Mouse (Mus musculus): Measurements from ENCODE around the gene Ezr. TPM values are rescaled to one million over a fixed set of nuclear protein-coding genes. Genes with fewer than 3 reads are reported as not detected.

The Ezr gene
- polyA plus RNA-seq, 1 experiment from 2014 or later, result 182 TPM

DNA sequence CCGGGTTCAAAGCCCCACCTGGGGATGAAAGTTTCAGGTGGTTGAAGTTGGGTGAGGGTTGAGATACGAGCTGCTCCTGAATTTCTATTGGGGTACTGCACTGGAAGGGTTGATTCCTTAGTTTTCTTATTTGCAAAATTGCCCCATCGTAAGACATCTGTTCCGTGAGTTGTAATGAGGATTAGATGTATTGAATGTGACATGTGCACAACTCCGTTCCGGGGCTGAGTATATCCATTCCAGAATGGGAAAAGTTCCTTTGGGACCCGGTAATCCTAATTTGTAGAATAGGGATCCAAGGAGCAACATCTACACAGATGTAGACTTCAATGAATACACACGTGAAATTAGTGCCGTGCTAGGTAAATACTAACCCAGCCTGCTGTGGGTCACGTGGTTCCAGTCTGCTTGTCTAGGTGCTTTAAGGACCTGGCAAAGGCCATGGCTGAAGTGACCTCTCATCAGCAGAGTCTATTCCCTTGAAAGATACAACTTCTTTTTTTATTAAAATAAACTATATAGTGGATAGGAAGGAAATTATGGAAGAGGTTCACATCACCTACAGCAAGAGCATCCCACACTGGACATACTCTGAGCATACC lies 1.3 kb upstream of the Ezr start:
- H3K4me1 ChIP-seq, result peaks cover 34% of the 10 kb centered on the region
- peak overlapping the region; percentile 82; the same call in 1 of the 2 replicates for H3K9ac ChIP-seq
- ATAC-seq (replicated peaks; ENCODE audit: low FRiP score), result no peak
- H3K4me2 ChIP-seq, result peak overlapping the region; percentile 65
- H3K9me3 ChIP-seq (replicated peaks), result no peaks in the 10 kb centered on the region
- H3K27me3 ChIP-seq, result peaks cover 15% of the 10 kb centered on the region; the same call in 1 of the 2 replicates
- H3K36me3 ChIP-seq, result no peaks in the 10 kb centered on the region
- WGBS, result 56% methylated on average over 10 of the region's 10 CpGs
- peak overlapping the region; percentile 97 for H3K27ac ChIP-seq
- peak overlapping the region; percentile 81 for H3K4me3 ChIP-seq (replicated peaks)

DNA sequence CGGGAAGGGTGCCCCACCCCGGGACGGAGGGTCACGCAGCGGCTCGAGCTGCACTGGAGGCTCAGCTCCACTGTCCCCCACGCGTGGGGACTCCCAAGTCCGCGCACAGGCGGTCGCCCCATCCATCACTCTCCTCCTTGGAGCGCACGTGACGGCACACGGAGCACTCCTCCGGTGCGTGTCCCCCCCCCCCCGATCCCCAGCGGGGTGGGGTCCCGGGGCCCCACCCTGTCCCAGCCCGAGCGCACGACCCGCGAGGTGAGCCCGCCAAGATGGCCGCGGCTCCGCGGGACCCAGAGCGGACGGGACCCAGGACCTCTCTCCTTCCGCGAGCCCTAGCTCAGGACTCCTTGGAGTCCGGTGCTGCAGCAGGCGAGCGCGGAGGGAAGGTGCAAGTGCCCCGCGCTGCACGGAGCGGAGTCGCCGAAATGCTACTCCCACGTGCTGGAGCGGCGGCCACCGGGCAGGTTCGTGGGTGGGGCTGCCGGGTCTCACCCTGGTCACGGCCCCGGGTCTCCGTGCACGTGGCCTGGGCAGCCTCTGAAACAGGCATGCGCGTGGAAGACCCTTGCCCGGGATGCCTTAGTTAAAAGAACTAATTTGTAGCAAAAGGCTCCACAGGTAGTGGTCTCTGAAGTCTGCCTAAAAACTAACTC lies 550 bp upstream of the Ezr start:
- H3K9me3 ChIP-seq (replicated peaks), result no peaks in the 10 kb centered on the region
- H3K27ac ChIP-seq, result peak overlapping the region; percentile 97
- H3K27me3 ChIP-seq, result peaks cover 15% of the 10 kb centered on the region; the same call in 1 of the 2 replicates
- WGBS, result under 1% methylated on average over 57 of the region's 58 CpGs
- peak overlapping the region; percentile 65 for H3K4me2 ChIP-seq
- peak; percentile 60 for ATAC-seq (replicated peaks; ENCODE audit: low FRiP score)
- no peaks in the 10 kb centered on the region for H3K36me3 ChIP-seq
- H3K4me1 ChIP-seq, result peaks cover 39% of the 10 kb centered on the region
- peak overlapping the region; percentile 81 for H3K4me3 ChIP-seq (replicated peaks)
- H3K9ac ChIP-seq, result peak overlapping the region; percentile 82

DNA sequence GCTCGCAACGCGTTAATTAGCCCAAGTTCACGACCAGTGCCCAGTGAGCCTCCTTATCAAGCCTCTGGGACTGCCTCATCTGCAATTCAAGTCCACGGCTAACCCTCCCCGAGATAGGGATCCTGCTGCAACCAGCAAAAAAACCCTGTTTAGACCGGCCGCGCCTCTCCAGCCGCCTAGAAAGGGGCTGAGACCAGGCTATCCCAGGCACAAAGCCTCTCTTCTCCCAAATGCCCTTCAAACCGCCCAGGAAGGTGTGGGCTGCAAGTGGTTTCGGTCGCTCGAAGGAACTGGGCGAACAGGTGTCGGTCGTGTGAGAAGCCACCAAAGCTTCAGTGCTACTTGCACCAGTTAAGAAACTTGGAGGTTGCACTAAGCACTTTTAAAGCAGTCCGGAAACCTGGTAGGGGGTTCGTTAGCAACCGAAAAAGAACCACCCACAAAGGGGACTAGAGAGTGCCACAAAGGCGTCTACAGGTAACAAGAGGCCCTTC lies 504 bp downstream of the Ezr start:
- Histone ChIP-seq H3K4me2 (peak overlapping the region; percentile 65), H3K4me1 (peaks cover 48% of the 10 kb centered on the region), H3K9me3 (replicated peaks) (no peaks in the 10 kb centered on the region), H3K27ac (peak overlapping the region; percentile 97), H3K36me3 (no peaks in the 10 kb centered on the region), H3K9ac (peak overlapping the region; percentile 82), H3K27me3 (peaks cover 15% of the 10 kb centered on the region; the same call in 1 of the 2 replicates), H3K4me3 (replicated peaks) (peak overlapping the region; percentile 81)
- under 1% methylated on average over 21 of the region's 21 CpGs for WGBS
- ATAC-seq (replicated peaks; ENCODE audit: low FRiP score), result peak; percentile 1; the same call in 1 of the 2 replicates

DNA sequence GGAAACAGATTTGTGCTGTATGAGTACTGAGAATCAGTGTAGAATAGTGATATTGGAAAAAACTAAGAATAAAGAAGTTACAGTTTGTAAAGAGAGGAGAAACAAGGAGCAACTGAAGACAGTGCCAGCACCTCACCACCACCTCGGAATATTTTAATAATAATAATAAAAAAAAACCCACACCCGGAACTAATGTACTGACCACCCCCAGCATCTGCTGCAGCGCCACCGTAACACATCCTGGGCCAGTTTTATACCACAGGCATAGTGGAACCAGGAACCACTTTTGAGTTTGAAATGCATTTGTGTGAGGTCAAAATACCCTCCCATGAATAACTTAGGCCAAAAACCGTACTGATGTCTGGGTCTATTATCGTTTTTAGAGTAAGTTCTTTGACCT lies 1.3 kb downstream of the Ezr start:
- 47% methylated on average over 6 of the region's 6 CpGs for WGBS
- peaks cover 56% of the 10 kb centered on the region for H3K4me1 ChIP-seq
- 0 out of 2 replicates have a peak overlapping the region, but pooled peaks have one; percentile 35 for H3K27ac ChIP-seq

DNA sequence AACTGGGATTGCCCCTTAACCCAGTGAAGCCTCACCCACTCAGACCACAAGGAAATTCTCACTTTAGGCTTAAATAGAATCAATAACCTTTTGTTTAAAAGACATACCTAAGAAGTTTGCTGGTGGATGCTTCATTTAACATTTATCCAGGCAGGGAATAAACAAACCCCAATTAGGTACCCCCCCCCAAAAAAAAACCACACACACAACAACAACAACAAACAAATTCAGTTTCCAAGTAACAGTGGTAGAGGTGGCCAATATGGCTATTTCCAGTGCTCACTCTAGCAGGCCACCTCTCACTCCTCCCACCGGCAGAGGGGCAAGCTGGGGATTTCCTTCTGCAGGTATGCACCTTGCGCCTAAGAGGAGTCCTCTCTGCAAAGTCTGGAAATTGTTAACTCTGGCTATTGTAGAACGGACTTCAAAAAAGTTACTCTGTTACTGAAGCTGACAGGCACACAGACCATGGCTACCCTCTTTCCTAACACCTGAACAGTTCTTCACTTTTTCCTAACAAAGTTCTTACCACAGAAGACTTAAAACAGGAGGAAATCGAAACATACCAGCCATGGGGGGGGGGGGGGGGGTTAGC lies 2.0 kb downstream of the Ezr start:
- H3K27ac ChIP-seq, result peak overlapping the region; percentile 80; the same call in 1 of the 2 replicates
- WGBS, result 38% methylated on average over 4 of the region's 4 CpGs

More for the DNA sequence above, 1.3 kb downstream of the Ezr start:
- no peaks in the 10 kb centered on the region for H3K9me3 ChIP-seq (replicated peaks)
- no peak for ATAC-seq (replicated peaks; ENCODE audit: low FRiP score)
- H3K4me2 ChIP-seq, result peak overlapping the region; percentile 65
- peak overlapping the region; percentile 81 for H3K4me3 ChIP-seq (replicated peaks)
- H3K27me3 ChIP-seq, result peaks cover 15% of the 10 kb centered on the region; the same call in 1 of the 2 replicates
- no peaks in the 10 kb centered on the region for H3K36me3 ChIP-seq
- peak overlapping the region; percentile 82; the same call in 1 of the 2 replicates for H3K9ac ChIP-seq

DNA sequence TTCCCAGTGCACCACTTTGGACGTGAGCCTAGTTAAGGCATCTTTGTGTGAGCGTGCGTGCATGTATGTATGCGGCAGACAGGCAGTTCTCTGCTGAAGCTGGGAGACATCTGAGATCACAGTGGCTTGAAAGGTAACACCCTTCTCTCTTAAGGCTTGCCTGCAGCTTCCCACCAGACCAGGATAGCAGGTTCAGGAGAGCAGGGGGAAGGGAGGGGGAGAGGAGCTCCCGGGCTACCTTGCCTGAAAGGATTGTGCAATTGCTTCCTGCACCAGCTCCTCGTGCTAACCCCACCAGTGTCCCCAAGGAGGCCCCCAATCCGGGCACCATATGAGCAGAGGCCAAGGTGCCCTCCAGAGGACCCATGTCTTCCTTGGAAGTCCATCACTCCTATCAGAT lies 3.0 kb downstream of the Ezr start:
- Histone ChIP-seq H3K9ac (peak overlapping the region; percentile 33; the same call in 1 of the 2 replicates), H3K4me2 (peak overlapping the region; percentile 65), H3K4me3 (replicated peaks) (peak overlapping the region; percentile 81), H3K4me1 (peaks cover 71% of the 10 kb centered on the region), H3K36me3 (no peaks in the 10 kb centered on the region), H3K27me3 (peaks cover 15% of the 10 kb centered on the region; the same call in 1 of the 2 replicates), H3K27ac (peak overlapping the region; percentile 80), H3K9me3 (replicated peaks) (no peaks in the 10 kb centered on the region)
- WGBS, result 16% methylated on average over 7 of the region's 7 CpGs
- ATAC-seq (replicated peaks; ENCODE audit: low FRiP score), result no peak

More for the DNA sequence above, 2.0 kb downstream of the Ezr start:
- no peak for ATAC-seq (replicated peaks; ENCODE audit: low FRiP score)
- Histone ChIP-seq H3K4me2 (peak overlapping the region; percentile 65), H3K4me3 (replicated peaks) (peak overlapping the region; percentile 81), H3K27me3 (peaks cover 15% of the 10 kb centered on the region; the same call in 1 of the 2 replicates), H3K9me3 (replicated peaks) (no peaks in the 10 kb centered on the region), H3K9ac (peak overlapping the region; percentile 19; the same call in 1 of the 2 replicates), H3K36me3 (no peaks in the 10 kb centered on the region), H3K4me1 (peaks cover 62% of the 10 kb centered on the region)

DNA sequence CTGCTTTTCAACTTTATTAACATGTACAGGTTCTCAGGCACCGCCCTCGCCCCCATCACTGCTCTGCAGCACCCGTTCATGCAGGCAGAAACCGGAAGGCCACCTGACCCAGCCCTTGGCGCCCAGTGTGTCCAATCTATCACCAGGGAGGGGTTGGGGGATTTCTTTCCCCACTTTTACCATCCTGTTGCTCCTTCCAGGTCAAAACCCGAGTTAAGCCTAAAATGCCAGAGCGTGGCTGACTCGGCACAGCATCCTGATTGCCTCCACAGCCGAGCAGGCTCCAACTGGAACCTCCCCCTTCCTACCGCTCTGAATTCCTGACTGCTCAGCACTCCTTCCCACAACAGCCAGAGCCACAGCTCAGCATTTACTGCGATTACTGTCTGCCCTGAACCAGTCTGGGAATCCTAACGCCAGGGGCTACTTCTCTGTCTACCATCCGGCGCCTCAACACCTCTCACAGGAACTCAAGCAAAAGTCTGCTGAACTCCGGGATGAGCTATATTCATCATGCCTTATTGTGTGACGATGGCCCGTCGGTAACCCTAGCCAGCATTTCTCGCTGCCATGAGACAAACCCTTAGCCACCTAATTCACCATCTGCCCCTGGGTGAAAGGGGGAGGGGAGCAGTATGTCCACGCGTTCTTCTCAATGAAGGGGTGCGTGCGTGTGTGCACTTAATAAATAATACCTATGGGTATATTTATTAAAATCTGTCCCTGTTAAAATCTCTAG lies 3.6 kb downstream of the Ezr start:
- Histone ChIP-seq H3K27ac (peak overlapping the region; percentile 80), H3K9ac (peak overlapping the region; percentile 33), H3K36me3 (no peaks in the 10 kb centered on the region), H3K4me3 (replicated peaks) (peak overlapping the region; percentile 81), H3K9me3 (replicated peaks) (no peaks in the 10 kb centered on the region), H3K4me2 (peak overlapping the region; percentile 65), H3K4me1 (peaks cover 77% of the 10 kb centered on the region), H3K27me3 (peaks cover 15% of the 10 kb centered on the region; the same call in 1 of the 2 replicates)
- 3% methylated on average over 23 of the region's 23 CpGs for WGBS
- peak; percentile 55 for ATAC-seq (replicated peaks; ENCODE audit: low FRiP score)

DNA sequence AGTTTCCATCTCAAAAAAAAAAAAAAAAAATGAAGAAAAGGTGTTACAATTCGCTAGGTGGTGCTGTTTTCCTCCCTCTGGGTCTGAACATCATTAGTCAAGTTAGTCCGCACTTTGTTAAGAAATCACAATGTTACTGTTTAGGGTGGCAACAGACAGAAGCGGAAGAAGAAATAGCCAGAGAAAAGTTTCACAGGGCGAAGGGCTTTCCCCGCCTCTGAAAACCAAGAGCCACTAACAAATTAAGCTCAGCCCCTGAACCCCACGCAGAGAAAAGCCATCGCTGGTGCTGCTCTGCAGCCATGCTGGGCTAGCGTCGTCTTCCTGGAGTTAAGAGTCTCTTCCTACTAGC lies 4.3 kb downstream of the Ezr start:
- peak overlapping the region; percentile 65 for H3K4me2 ChIP-seq
- under 1% methylated on average over 9 of the region's 9 CpGs for whole genome bisulfite sequencing
- peak overlapping the region; percentile 81 for H3K4me3 ChIP-seq (replicated peaks)
- peaks cover 15% of the 10 kb centered on the region; the same call in 1 of the 2 replicates for H3K27me3 ChIP-seq
- no peak for ATAC-seq (replicated peaks; ENCODE audit: low FRiP score)
- peaks cover 77% of the 10 kb centered on the region for H3K4me1 ChIP-seq
- peak overlapping the region; percentile 80 for H3K27ac ChIP-seq
- H3K36me3 ChIP-seq, result no peaks in the 10 kb centered on the region
- H3K9me3 ChIP-seq (replicated peaks), result no peaks in the 10 kb centered on the region
- peak overlapping the region; percentile 33 for H3K9ac ChIP-seq

DNA sequence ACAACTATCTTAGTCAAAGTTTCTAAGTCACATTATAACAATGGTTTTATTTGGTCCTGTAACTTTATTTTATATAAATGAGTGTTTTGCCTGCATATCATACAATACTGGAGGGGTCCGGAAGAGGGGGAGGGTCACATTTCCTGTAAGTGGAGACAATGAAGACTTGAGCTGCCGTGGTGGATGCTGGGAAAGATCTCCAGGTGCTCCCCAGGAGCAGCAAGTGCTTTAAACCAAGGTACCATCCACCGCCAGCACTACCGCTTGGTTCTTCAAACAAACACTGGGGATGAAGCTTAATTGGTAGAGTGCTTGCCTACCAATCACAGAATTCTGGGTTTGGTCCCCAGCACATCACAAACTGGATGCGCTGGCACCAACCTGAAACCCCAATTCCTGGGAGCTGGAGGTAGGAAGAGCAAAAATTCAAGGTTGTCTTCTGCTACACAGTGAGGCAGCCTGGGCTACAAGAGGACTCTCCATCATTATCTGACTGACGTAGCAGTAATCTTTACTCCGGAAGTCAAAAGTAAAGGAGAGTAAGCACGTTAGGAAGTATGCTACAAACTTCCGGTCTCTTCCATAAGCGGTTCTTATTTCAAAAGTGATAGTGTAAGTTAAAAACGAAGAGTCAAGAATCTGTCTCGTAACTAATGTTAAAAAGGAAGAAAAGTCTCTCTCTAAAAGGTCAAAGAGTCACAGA lies 4.8 kb downstream of the Ezr start:
- H3K27me3 ChIP-seq, result peaks cover 15% of the 10 kb centered on the region; the same call in 1 of the 2 replicates
- peak overlapping the region; percentile 65 for H3K4me2 ChIP-seq
- no peak overlapping the region for H3K9ac ChIP-seq
- H3K36me3 ChIP-seq, result no peaks in the 10 kb centered on the region
- no peak for ATAC-seq (replicated peaks; ENCODE audit: low FRiP score)
- peak overlapping the region; percentile 80 for H3K27ac ChIP-seq
- no peaks in the 10 kb centered on the region for H3K9me3 ChIP-seq (replicated peaks)
- peaks cover 79% of the 10 kb centered on the region for H3K4me1 ChIP-seq
- 62% methylated on average over 12 of the region's 12 CpGs for WGBS
- no peak overlapping the region for H3K4me3 ChIP-seq (replicated peaks)

DNA sequence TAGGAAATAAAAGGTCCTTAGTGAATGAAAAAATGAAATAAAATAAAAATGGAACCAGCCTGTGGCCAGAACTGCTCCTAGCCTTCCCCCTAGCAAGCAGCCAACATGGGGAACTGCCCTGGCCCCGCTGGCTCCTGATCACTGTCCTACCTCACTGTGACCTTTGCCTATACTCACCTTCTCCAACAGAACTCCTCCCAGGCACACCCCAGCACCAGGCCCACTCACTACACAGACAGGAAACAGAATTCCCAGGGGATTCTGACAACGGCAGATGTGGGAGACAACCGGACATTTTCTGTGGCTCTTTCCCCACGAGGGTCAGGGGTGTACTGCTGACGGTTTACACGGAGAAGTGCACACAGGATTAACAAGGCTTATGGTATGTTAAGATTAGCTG lies 5.5 kb downstream of the Ezr start:
- no peak for ATAC-seq (replicated peaks; ENCODE audit: low FRiP score)
- Histone ChIP-seq H3K9ac (no peak overlapping the region), H3K27me3 (peaks cover 15% of the 10 kb centered on the region; the same call in 1 of the 2 replicates), H3K4me1 (peaks cover 82% of the 10 kb centered on the region), H3K9me3 (replicated peaks) (no peaks in the 10 kb centered on the region), H3K4me3 (replicated peaks) (no peak overlapping the region), H3K36me3 (no peaks in the 10 kb centered on the region), H3K27ac (peak overlapping the region; percentile 34; the same call in 1 of the 2 replicates), H3K4me2 (no peak overlapping the region)
- 64% methylated on average over 6 of the region's 6 CpGs for WGBS

DNA sequence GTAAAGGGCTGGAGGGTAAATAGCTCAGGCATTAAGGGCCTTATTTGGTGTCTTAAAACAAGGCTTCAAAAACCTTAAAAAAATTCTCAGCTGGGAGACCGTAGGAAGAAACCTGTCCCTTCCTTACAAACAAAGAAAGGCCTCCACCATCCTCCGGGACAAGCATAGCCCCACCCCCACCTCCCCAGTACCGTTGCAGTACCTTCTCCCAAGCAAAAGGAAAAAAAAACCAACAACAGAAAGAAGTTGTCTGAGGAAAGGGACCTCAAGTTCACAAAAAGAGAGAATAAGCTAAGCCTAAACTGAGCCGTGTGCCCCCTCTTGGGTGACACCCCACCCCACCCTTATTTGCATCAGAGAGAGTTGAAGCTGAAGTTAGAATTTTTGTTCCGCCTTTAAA lies 6.0 kb downstream of the Ezr start:
- peaks cover 12% of the 10 kb centered on the region; the same call in 1 of the 2 replicates for H3K27me3 ChIP-seq
- peak overlapping the region; percentile 52 for H3K27ac ChIP-seq
- 40% methylated on average over 5 of the region's 5 CpGs for WGBS
- no peak overlapping the region for H3K9ac ChIP-seq
- no peaks in the 10 kb centered on the region for H3K36me3 ChIP-seq
- peaks cover 83% of the 10 kb centered on the region for H3K4me1 ChIP-seq
- no peak overlapping the region for H3K4me3 ChIP-seq (replicated peaks)
- ATAC-seq (replicated peaks; ENCODE audit: low FRiP score), result no peak
- no peak overlapping the region for H3K4me2 ChIP-seq
- H3K9me3 ChIP-seq (replicated peaks), result no peaks in the 10 kb centered on the region

Measured in kidney, embryonic 15.5 days (tissue).